Mouse (Mus musculus) lung, adult 18-20 months (tissue): Measurements from ENCODE around the gene Olfr923.
"Not testable (repeated sequence)": the region's sequence is repeated elsewhere in the genome, so short reads cannot be mapped to it uniquely, and the experiment has no call there.

Experiments used
- DNase-seq, 2 experiments: peaks; one replicate each; pipeline ENCODE4 v3.0.0; 2022; ENCODE audit warnings: mixed read lengths in 2 of 2

The Olfr923 gene

DNA sequence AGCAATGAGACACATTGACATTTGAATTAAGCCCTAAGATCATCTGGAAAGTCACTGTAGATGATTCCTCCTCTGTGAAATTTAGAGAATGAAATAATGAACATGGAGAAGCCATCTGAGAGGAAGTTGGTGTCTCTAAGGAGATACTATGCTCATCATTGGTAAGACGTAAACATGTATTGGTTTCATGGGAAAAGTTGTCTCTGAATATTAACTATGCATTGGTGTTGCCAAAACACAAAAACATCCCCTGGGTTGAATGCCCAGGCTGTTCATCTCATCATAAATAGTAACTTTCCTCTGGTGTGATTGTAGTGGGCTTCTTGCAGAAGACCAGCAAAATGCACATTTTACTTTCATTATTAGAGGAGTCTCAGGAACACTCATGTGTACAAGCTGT, at the start of gene Olfr923:
Gene Olfr923 (plus strand): TSS at position 301 of the 400 bp plus-strand sequence.
- no peak for DNase-seq

GRCm38 (mm10) chr9:38792689-38793088, 33.7 kb upstream of the Olfr923 start:
- no peak for DNase-seq

DNA sequence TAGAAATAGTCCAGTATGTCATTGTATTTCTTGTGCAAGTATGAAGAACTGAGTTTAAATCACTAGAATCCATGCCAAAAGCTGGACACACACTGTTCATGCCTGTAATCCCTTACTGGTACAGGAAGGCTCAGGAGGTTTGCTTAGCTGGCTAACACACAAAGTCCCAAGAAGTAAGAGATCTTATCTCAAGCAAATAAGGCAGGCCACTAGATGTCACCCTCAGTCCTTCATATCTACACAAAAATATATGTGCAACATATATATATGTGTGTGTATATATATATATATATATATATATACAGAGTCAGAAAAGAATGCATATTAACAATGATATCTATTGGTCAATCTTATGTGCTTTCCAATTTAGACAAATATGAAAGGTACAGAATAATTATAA, 20.6 kb upstream of the Olfr923 start:
- DNase-seq = no peak

GRCm38 (mm10) chr9:38814314-38814713, 12.0 kb upstream of the Olfr923 start, which contains the start of gene Olfr922:
Gene Olfr922 (plus strand): TSS chr9:38814614.
- no peak for DNase-seq

DNA sequence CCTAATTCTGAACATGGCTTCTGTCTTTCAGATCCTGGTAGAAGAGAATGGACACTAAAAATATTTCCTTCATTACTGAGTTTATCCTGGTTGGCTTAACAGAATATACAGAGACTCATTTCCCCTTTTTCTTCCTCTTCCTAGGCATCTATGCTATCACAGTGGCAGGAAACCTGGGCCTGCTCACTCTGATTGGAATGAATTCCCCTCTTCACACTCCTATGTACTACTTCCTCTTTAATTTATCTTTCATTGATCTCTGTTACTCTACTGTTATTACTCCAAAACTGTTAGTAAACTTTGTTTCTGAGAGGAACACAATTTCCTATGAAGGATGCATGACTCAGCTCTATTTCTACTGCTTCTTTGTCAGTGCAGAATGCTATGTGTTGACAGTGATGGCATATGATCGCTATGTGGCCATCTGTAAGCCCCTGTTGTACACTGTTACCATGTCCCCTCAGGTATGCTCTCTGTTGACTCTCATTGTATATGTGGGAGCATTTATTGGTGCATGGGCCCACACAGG, 10.8 kb upstream of the Olfr923 start:
- no peak for DNase-seq

- no peak for DNase-seq
These were observed 6.7 kb downstream of the Olfr923 start for GRCm38 (mm10) chr9:38833027-38833426.

DNA sequence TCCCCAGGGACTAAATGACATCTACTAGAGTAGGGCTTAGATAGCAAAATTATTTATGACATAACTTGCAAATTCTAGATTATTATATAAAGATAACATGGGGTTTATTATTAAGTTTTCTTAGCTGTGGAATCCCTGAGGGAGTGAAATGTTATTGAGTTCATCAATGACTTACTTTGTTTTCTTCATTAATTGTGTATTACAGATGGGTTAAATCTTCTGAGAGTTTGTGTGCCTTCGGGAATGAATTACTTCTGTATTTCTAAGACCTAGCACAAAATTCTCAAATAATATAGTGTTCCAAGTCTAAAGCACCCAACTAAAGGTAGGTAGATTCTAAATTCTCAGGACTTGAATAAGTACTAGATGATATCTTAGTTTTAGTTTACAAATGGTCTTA, 17.8 kb downstream of the Olfr923 start, which contains the start of gene Olfr924:
Gene Olfr924 (plus strand): TSS at position 301 of the 400 bp plus-strand sequence.
- DNase-seq = no peak

DNA sequence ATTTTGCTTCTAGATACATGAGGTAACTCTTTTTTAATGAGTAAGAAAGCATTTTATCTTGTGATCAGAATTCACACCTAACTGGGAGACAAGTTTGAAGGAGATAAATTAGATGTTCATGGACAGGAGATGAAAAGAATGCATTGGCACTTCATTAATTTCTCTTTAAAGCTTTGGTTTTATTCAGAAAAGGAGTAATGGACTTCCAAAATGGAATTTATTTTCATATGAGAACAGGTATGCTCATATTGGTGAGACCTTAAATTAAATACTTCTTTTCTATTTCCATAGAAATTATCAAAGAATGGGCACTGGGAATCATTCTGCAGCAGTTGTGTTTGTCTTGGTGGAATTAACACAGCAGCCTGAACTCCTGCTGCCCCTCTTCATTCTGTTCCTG, 28.4 kb downstream of the Olfr923 start, which contains the start of gene Olfr26:
Gene Olfr26 (plus strand): TSS at position 301 of the 400 bp plus-strand sequence.
- DNase-seq = no peak

DNA sequence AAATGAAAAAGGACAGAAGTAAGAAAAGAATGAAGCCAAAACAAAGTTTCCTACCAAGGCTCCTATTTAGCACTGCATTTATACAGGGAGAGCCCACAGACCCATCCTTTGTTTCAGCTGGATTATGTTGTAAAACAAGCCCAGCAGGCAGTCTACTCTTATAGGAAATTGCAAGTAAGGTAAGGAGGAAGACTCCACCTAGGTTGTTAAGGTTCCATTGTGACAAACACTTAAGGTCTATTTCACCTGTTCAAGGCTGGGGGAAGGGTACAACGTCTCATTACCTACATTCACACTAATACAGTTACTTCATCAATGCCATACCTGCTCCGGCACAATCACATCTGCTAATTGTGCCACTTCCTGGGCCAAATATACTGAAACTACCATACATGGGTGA, 48.5 kb downstream of the Olfr923 start:
- not testable (repeated sequence) for DNase-seq

DNA sequence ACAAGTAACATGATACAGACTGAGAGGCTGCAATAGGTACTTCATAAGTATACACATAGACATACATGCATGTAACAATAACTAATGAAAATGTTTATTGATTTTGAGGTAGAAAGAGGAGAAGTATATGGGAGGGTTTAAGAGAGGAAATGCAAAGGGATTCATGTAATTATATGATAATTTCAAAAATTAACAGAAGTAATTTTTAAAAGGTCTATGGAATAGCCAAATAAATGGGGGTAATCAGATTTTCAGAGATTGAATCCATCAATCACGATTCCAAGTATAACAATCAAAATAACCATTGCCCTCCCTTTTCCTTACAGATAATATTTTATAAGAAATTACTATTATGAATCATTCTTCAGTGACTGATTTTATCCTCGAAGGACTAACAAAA, 50.5 kb downstream of the Olfr923 start, which contains the start of gene Olfr926:
Gene Olfr926 (plus strand): TSS at position 301 of the 400 bp plus-strand sequence.
- DNase-seq = no peak
